Mouse (Mus musculus): Measurements from ENCODE around the gene Wdr6. TPM values are rescaled to one million over a fixed set of nuclear protein-coding genes. Genes with fewer than 3 reads are reported as not detected.

Wdr6 gene
- total and polyA plus RNA-seq, 3 experiments, result 9.1 to 16.3 (median 14.3) TPM

DNA sequence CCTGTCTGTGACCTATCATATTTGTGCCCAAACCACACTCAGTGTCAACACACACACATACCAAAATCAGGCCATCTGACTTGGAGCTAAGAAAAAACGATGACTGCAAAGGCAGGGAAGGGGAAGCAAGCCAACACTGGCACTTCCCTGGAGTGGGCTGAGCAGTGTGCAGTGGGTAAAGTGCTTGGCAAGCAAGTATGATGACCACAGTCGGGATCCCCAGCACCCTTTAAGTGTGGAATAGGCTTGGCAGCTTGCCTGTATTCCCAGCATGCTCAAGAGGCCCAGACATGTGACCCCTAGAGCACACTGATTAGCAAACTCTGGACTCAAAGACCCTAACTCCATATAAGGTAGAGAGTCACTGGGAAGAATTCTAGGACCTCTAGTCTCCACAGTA, 48.0 kb upstream of the Wdr6 start:
- H3K27me3 ChIP-seq (replicated peaks), result no peaks in the 10 kb centered on the region
- no peaks in the 10 kb centered on the region for H3K9me3 ChIP-seq (replicated peaks; ENCODE audit: low read length)
- no peak overlapping the region for H3K4me2 ChIP-seq (ENCODE audit: insufficient read depth, low read depth, poor library complexity, severe bottlenecking)
- TF ChIP-seq MEF2A (IDR thresholded peaks at IDR 0.05; ENCODE audit: borderline replicate concordance, low read depth, low read length), result no peak
- H3K4me1 ChIP-seq (ENCODE audit: control insufficient read depth in 1 of 2, insufficient read depth in 2 of 2), result peaks cover 2 to 7% of the 10 kb centered on the region in 2 experiments; a peak in 1 of 4 replicates
- H3K4me3 ChIP-seq (replicated peaks in 1 of 3; ENCODE audit: low read depth in 2 of 3, low read length in 2 of 3, poor library complexity in 1 of 3), result no peak overlapping the region
- no peak overlapping the region for H3K9ac ChIP-seq (ENCODE audit: insufficient read depth, low read depth)
- no peak for DNase-seq (ENCODE audit: extremely low read depth)
- H3K36me3 ChIP-seq (replicated peaks in 1 of 2; ENCODE audit: control insufficient read depth in 1 of 2, insufficient read depth in 1 of 2, low read length in 1 of 2), result peaks cover 17 to 47% of the 10 kb centered on the region in 2 experiments
- in situ Hi-C loops (cut with MboI; ENCODE audit: low pct_ligation_motif_present, low pct_unique_long_range_greater_than_20kb, low sequenced_read_pairs), result no loop called here
- H3K79me2 ChIP-seq (replicated peaks; ENCODE audit: control insufficient read depth, extremely low read depth, insufficient read depth, poor library complexity, severe bottlenecking), result peaks cover 3% of the 10 kb centered on the region; the same call in 1 of the 2 replicates
- dilution Hi-C loops (cut with MboI; ENCODE audit: extremely low pct_ligation_motif_present, extremely low pct_unique_long_range_greater_than_20kb, low sequenced_read_pairs), result no loop called here
- H3K27ac ChIP-seq (ENCODE audit: insufficient read depth, low read depth), result no peak overlapping the region

DNA sequence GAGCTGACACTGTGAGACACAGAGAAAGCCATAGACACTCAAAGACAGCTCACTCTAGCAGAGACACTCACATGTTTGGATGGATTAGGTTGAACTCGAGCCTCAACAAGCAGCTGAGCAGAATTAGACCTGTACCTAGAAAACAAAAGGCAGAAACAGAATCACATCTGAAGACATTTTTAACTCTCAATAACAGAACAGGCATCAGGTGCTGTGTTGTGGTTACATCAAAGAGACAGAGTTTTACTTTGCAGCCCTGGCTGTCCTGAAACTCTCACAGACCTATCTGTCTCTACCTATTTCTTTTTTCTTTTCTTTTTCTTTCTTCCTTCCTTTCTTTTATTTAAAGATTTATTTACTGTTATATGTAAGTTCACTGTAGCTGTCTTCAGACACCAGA, 38.8 kb upstream of the Wdr6 start:
- dilution Hi-C loops (cut with MboI; ENCODE audit: extremely low pct_ligation_motif_present, extremely low pct_unique_long_range_greater_than_20kb, low sequenced_read_pairs), result no loop called here
- peaks cover 49 to 79% of the 10 kb centered on the region in 2 experiments for H3K36me3 ChIP-seq (replicated peaks in 1 of 2; ENCODE audit: control insufficient read depth in 1 of 2, insufficient read depth in 1 of 2, low read length in 1 of 2)

DNA sequence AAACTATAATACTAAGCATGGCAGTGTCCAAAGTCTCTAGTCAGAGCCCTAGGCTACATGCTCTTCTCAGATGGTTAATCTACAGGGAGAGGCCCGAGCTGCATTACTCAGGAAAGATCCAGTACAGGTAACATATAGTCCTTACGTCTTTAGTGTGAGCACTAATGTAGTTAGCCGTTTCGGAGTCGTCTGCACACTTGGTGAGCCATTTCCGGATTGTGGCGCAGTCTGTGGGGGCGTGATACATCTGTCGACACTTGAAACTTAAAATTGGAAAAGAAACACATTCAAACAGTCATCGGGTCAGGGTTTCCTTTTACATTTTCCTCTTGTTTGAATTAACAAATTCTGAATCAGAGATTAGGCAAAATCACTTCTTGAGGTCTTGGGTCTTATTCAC, 32.9 kb upstream of the Wdr6 start:
- peaks cover 64 to 94% of the 10 kb centered on the region in 2 experiments for H3K36me3 ChIP-seq (replicated peaks in 1 of 2; ENCODE audit: control insufficient read depth in 1 of 2, insufficient read depth in 1 of 2, low read length in 1 of 2)
- dilution Hi-C loops (cut with MboI; ENCODE audit: extremely low pct_ligation_motif_present, extremely low pct_unique_long_range_greater_than_20kb, low sequenced_read_pairs), result no loop called here
- H3K4me2 ChIP-seq (ENCODE audit: insufficient read depth, low read depth, poor library complexity, severe bottlenecking), result no peak overlapping the region
- no peak for DNase-seq (ENCODE audit: extremely low read depth)
- H3K4me1 ChIP-seq (ENCODE audit: control insufficient read depth in 1 of 2, insufficient read depth in 2 of 2), result peaks cover 0 to 6% of the 10 kb centered on the region in 2 experiments; a peak in 1 of 4 replicates
- H3K27me3 ChIP-seq (replicated peaks), result no peaks in the 10 kb centered on the region
- H3K79me2 ChIP-seq (replicated peaks; ENCODE audit: control insufficient read depth, extremely low read depth, insufficient read depth, poor library complexity, severe bottlenecking), result no peaks in the 10 kb centered on the region
- H3K9ac ChIP-seq (ENCODE audit: insufficient read depth, low read depth), result no peak overlapping the region
- H3K4me3 ChIP-seq (replicated peaks in 1 of 3; ENCODE audit: low read depth in 2 of 3, low read length in 2 of 3, poor library complexity in 1 of 3), result no peak overlapping the region
- H3K9me3 ChIP-seq (replicated peaks; ENCODE audit: low read length), result no peaks in the 10 kb centered on the region
- H3K27ac ChIP-seq (ENCODE audit: insufficient read depth, low read depth), result no peak overlapping the region
- TF ChIP-seq ZMIZ1 (IDR thresholded peaks at IDR 0.05; ENCODE audit: low read depth, low read length), result no peak
- no peak for TF ChIP-seq MXI1 (IDR thresholded peaks at IDR 0.05; ENCODE audit: low read depth, low read length)
- in situ Hi-C loops (cut with MboI; ENCODE audit: low pct_ligation_motif_present, low pct_unique_long_range_greater_than_20kb, low sequenced_read_pairs), result no loop called here

More for the DNA sequence above, 38.8 kb upstream of the Wdr6 start:
- Histone ChIP-seq H3K27me3 (replicated peaks) (no peaks in the 10 kb centered on the region), H3K9me3 (replicated peaks; ENCODE audit: low read length) (no peaks in the 10 kb centered on the region), H3K4me3 (replicated peaks in 1 of 3; ENCODE audit: low read depth in 2 of 3, low read length in 2 of 3, poor library complexity in 1 of 3) (no peak overlapping the region), H3K27ac (ENCODE audit: insufficient read depth, low read depth) (no peak overlapping the region), H3K79me2 (replicated peaks; ENCODE audit: control insufficient read depth, extremely low read depth, insufficient read depth, poor library complexity, severe bottlenecking) (no peaks in the 10 kb centered on the region; the same call in none of the 2 replicates), H3K9ac (ENCODE audit: insufficient read depth, low read depth) (no peak overlapping the region), H3K4me2 (ENCODE audit: insufficient read depth, low read depth, poor library complexity, severe bottlenecking) (no peak overlapping the region), H3K4me1 (ENCODE audit: control insufficient read depth in 1 of 2, insufficient read depth in 2 of 2) (no peaks in the 10 kb centered on the region)
- in situ Hi-C loops (cut with MboI; ENCODE audit: low pct_ligation_motif_present, low pct_unique_long_range_greater_than_20kb, low sequenced_read_pairs), result no loop called here
- DNase-seq (ENCODE audit: extremely low read depth), result no peak
- TF ChIP-seq ZNF384 (IDR thresholded peaks at IDR 0.05; ENCODE audit: low read depth, low read length), result no peak
- TF ChIP-seq NRF1 (IDR thresholded peaks at IDR 0.05; ENCODE audit: low read depth, low read length), result no peak
- no peak for TF ChIP-seq ELF1 (IDR thresholded peaks at IDR 0.05; ENCODE audit: low read depth, low read length)
- TF ChIP-seq ZC3H11A (IDR thresholded peaks at IDR 0.05; ENCODE audit: low read depth, low read length), result no peak
- no peak for TF ChIP-seq RCOR1 (conservative IDR thresholded peaks at IDR 0.05; ENCODE audit: low read depth, low read length)
- TF ChIP-seq USF1 (IDR thresholded peaks at IDR 0.05; ENCODE audit: low read depth, low read length), result no peak

All from CH12.LX (cell line).